Mouse (Mus musculus) spleen, adult 2 months (tissue): ENCODE data around the gene Lrrc8a.

Experiments used
- CTCF ChIP-seq: fragments of 200-500 bp; IDR thresholded peaks from 2 replicates; pipeline ENCODE4 v1.5.1; 2011; ENCODE audit warnings: mild to moderate bottlenecking, inconsistent platforms; ENCODE audit not compliant: insufficient read depth, insufficient read length, insufficient replicate concordance; ENCODE audit errors: extremely low read depth
- POLR2A ChIP-seq: fragments of 200-500 bp; IDR thresholded peaks from 2 replicates; pipeline ENCODE4 v1.6.1; 2011; ENCODE audit warnings: low read depth, low read length, inconsistent platforms

DNA sequence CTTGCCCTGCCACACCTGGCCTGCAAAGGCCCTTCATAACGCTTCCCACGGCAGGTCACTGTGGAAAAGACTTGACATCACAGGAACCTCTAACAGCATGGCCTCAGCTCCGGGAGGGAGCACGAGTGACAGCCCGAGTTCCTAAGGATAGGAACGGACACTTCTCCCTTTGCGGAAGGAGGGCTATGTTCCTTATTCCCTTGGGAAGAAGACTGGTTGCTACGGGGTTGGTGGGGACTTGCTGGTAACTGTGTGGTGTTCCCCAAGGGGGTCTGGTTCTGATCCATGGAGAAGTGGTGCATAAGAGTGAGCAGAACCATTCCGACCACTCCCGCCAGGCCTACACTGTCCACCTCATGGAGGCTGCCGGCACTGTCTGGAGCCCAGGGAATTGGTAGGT lies 43.2 kb downstream of the Lrrc8a start, which contains the start of gene Gm28038:
- TF ChIP-seq CTCF (no peak), POLR2A (no peak)
